Mouse (Mus musculus): ENCODE measurements around the gene Pphln1. TPM values are rescaled to one million over a fixed set of nuclear protein-coding genes. Genes with fewer than 3 reads are reported as not detected.

Gene Pphln1
- total and polyA plus RNA-seq, 2 experiments from 2014 or later: 11.1 to 22.6 TPM

DNA sequence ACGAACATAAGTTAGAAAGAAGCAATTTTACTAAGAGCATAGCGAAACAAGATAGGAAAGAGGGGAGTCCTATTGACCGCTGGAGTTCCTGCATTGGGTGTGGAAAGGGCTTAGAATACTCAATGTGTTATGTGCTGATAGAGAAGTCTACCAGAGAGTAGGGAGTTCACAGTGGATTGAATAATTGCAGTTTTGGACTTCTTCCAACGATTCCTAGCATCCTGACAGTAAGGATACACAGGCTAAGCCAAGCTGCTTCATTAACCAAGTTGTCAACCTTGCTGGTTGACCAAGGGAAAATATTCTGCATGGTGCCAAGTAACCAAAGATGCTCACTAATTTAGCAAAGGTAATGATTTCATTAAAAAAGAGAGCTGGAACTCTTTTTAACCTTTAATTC is 79.6 kb downstream of the Pphln1 start:
- WGBS: 49% methylated on average over 4 of the region's 4 CpGs
- Histone ChIP-seq H3K9me3 (replicated peaks; ENCODE audit: control insufficient read depth, low read length) (no peaks in the 10 kb centered on the region), H3K4me2 (ENCODE audit: low read depth, low read length) (no peak overlapping the region), H3K27ac (ENCODE audit: low read depth) (no peak overlapping the region), H3K4me3 (ENCODE audit: low read depth, low read length) (no peak overlapping the region), H3K27me3 (ENCODE audit: control insufficient read depth, insufficient read depth, low read length) (no peaks in the 10 kb centered on the region), H3K4me1 (ENCODE audit: control insufficient read depth, insufficient read depth) (peaks cover 4% of the 10 kb centered on the region; the same call in 1 of the 2 replicates), H3K9ac (replicated peaks; ENCODE audit: low read depth, low read length) (no peak overlapping the region), H3K36me3 (replicated peaks; ENCODE audit: control insufficient read depth, insufficient read depth, low read length) (no peaks in the 10 kb centered on the region)
- TF ChIP-seq CTCF (IDR thresholded peaks at IDR 0.05; ENCODE audit: low read depth) (no peak), EP300 (IDR thresholded peaks at IDR 0.05; ENCODE audit: low read depth) (no peak)
- no peak for ATAC-seq (ENCODE audit: insufficient read depth, low read depth)
- DNase-seq (ENCODE audit: low spot score): no peak

DNA sequence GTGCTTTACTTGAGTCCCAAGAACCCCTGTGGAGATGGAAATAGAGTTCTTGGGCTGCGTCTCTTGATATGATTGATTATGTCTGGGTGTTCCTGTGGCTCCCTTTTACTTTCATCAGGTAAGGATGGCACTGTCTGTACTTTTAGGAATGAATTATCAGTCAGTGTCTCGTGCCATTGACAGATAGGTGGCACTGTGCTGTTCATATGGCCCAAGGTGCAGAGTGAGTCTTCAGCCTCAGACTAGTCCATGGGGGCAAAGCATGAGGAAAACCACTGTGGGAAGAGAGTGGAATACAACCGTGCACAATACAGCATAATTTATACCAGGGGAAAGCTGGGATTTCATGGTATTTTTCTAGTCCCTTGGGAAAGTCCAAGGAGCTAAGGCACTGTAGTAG is 80.5 kb downstream of the Pphln1 start:
- H3K27ac ChIP-seq (ENCODE audit: low read depth): no peak overlapping the region
- H3K4me2 ChIP-seq (ENCODE audit: low read depth, low read length): no peak overlapping the region
- no peaks in the 10 kb centered on the region for H3K9me3 ChIP-seq (replicated peaks; ENCODE audit: control insufficient read depth, low read length)
- H3K27me3 ChIP-seq (ENCODE audit: control insufficient read depth, insufficient read depth, low read length): no peaks in the 10 kb centered on the region
- no peak overlapping the region for H3K9ac ChIP-seq (replicated peaks; ENCODE audit: low read depth, low read length)
- WGBS: 78% methylated on average over 3 of the region's 3 CpGs
- DNase-seq (ENCODE audit: low spot score) (no peak), ATAC-seq (ENCODE audit: insufficient read depth, low read depth) (no peak)
- H3K4me3 ChIP-seq (ENCODE audit: low read depth, low read length): no peak overlapping the region
- TF ChIP-seq CTCF (IDR thresholded peaks at IDR 0.05; ENCODE audit: low read depth): peak; percentile 21
- no peak for TF ChIP-seq EP300 (IDR thresholded peaks at IDR 0.05; ENCODE audit: low read depth)
- H3K4me1 ChIP-seq (ENCODE audit: control insufficient read depth, insufficient read depth): peaks cover under 1% of the 10 kb centered on the region; the same call in 1 of the 2 replicates
- no peaks in the 10 kb centered on the region for H3K36me3 ChIP-seq (replicated peaks; ENCODE audit: control insufficient read depth, insufficient read depth, low read length)

DNA sequence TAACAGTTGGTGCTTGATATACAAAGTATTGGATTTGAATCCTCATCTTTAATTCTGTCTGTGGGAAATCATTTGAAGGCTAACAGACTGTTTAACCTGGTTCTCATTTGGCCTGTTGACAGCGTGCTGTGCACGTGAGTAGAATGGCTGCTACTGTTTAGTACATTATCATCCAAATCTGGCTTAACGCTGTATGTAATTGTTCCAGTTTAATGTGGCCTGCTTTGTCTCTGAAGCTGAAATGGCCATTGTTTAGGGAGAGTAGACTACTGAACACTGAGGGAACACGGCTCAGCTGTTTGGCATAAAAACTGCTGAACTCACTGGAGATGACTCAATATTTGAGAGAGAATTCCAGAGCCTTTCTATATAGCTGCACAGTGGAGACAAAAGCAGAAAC is 81.3 kb downstream of the Pphln1 start:
- H3K27ac ChIP-seq (ENCODE audit: low read depth): no peak overlapping the region
- no peak overlapping the region for H3K4me2 ChIP-seq (ENCODE audit: low read depth, low read length)
- H3K9me3 ChIP-seq (replicated peaks; ENCODE audit: control insufficient read depth, low read length): no peaks in the 10 kb centered on the region
- ATAC-seq (ENCODE audit: insufficient read depth, low read depth) (no peak), DNase-seq (ENCODE audit: low spot score) (no peak)
- WGBS: 68% methylated on average over 4 of the region's 4 CpGs
- no peaks in the 10 kb centered on the region for H3K4me1 ChIP-seq (ENCODE audit: control insufficient read depth, insufficient read depth)
- no peak overlapping the region for H3K4me3 ChIP-seq (ENCODE audit: low read depth, low read length)
- no peaks in the 10 kb centered on the region for H3K36me3 ChIP-seq (replicated peaks; ENCODE audit: control insufficient read depth, insufficient read depth, low read length)
- no peaks in the 10 kb centered on the region for H3K27me3 ChIP-seq (ENCODE audit: control insufficient read depth, insufficient read depth, low read length)
- H3K9ac ChIP-seq (replicated peaks; ENCODE audit: low read depth, low read length): no peak overlapping the region
- TF ChIP-seq CTCF (IDR thresholded peaks at IDR 0.05; ENCODE audit: low read depth) (no peak), EP300 (IDR thresholded peaks at IDR 0.05; ENCODE audit: low read depth) (no peak)

DNA sequence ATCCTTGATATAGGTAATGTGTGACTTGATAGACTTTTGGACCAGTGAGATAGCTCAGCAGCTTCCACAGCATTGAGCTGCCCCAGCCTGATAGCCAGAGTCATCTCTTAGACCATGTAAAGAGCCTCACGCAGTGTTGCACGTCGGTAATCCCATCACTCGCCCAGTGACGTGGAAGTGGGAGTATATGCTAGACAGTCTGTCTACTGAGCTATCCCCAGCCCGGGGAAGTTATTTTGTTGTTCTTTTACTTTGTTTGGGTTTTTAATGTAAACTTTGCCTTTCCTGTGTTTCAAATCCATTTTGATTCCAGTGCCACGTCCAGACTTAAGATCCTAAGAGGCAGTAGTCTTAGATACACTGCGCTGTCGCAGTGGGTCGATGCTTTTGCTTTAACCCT is 83.0 kb downstream of the Pphln1 start:
- H3K4me3 ChIP-seq (ENCODE audit: low read depth, low read length): no peak overlapping the region
- H3K4me2 ChIP-seq (ENCODE audit: low read depth, low read length): no peak overlapping the region
- H3K27ac ChIP-seq (ENCODE audit: low read depth): no peak overlapping the region
- H3K9ac ChIP-seq (replicated peaks; ENCODE audit: low read depth, low read length): no peak overlapping the region
- H3K36me3 ChIP-seq (replicated peaks; ENCODE audit: control insufficient read depth, insufficient read depth, low read length): no peaks in the 10 kb centered on the region
- DNase-seq (ENCODE audit: low spot score): no peak
- H3K27me3 ChIP-seq (ENCODE audit: control insufficient read depth, insufficient read depth, low read length): no peaks in the 10 kb centered on the region
- ATAC-seq (ENCODE audit: insufficient read depth, low read depth): no peak
- TF ChIP-seq CTCF (IDR thresholded peaks at IDR 0.05; ENCODE audit: low read depth) (no peak), EP300 (IDR thresholded peaks at IDR 0.05; ENCODE audit: low read depth) (no peak)
- 85% methylated on average over 10 of the region's 10 CpGs for WGBS
- no peaks in the 10 kb centered on the region for H3K4me1 ChIP-seq (ENCODE audit: control insufficient read depth, insufficient read depth)
- H3K9me3 ChIP-seq (replicated peaks; ENCODE audit: control insufficient read depth, low read length): no peaks in the 10 kb centered on the region

DNA sequence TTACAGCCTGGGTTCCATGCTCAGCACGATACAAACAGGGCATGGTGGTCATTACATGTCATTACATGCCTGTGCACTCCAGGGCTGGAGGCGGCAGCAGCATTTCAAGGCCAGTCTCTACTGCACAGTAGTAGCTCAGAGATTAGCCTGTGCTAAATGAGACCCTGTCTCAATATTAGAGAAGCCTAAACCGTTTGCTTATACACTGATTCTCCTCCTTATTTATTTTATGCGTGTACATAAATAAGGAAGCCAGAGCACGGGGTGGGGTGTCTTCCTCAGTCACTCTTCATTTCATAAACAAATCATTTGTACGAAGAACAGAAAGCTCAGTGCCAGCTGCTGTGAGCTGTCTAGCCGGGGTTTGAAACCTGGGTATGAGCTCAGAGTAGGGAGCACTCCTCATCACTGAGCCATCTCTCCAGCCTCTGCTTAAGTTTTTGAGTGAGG is 86.1 kb downstream of the Pphln1 start:
- no peaks in the 10 kb centered on the region for H3K4me1 ChIP-seq (ENCODE audit: control insufficient read depth, insufficient read depth)

DNA sequence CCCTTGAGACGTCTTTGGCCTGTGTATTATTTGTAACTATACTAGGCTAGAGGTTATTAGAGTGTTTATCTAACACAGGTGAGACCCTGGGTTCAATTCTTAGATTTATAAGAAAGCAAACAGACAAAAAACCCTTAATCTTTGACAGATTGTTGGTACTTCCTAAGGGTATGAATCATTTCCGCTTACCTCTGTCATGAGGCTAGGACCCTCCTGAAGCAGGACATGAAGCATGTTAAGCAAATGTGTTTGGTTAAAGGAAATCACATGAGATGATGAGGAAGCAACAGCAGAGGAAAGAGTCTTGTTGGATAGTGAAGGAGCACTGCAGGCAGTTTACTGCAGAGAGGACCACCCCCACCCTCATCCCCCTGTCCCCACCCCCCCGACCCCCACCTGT is 87.1 kb downstream of the Pphln1 start:
- Histone ChIP-seq H3K9ac (replicated peaks; ENCODE audit: low read depth, low read length) (no peak overlapping the region), H3K36me3 (replicated peaks; ENCODE audit: control insufficient read depth, insufficient read depth, low read length) (0 out of 2 replicates have a peak, but pooled peaks cover 9% of the 10 kb centered on the region), H3K4me1 (ENCODE audit: control insufficient read depth, insufficient read depth) (no peaks in the 10 kb centered on the region), H3K4me2 (ENCODE audit: low read depth, low read length) (no peak overlapping the region), H3K27me3 (ENCODE audit: control insufficient read depth, insufficient read depth, low read length) (no peaks in the 10 kb centered on the region), H3K9me3 (replicated peaks; ENCODE audit: control insufficient read depth, low read length) (no peaks in the 10 kb centered on the region), H3K4me3 (ENCODE audit: low read depth, low read length) (no peak overlapping the region), H3K27ac (ENCODE audit: low read depth) (no peak overlapping the region)
- no peak for ATAC-seq (ENCODE audit: insufficient read depth, low read depth)
- no peak for DNase-seq (ENCODE audit: low spot score)
- 73% methylated on average over 3 of the region's 3 CpGs for WGBS
- TF ChIP-seq CTCF (IDR thresholded peaks at IDR 0.05; ENCODE audit: low read depth) (no peak), EP300 (IDR thresholded peaks at IDR 0.05; ENCODE audit: low read depth) (no peak)

More for the DNA sequence above, 86.1 kb downstream of the Pphln1 start:
- no peak for ATAC-seq (ENCODE audit: insufficient read depth, low read depth)
- DNase-seq (ENCODE audit: low spot score): no peak
- Histone ChIP-seq H3K4me2 (ENCODE audit: low read depth, low read length) (no peak overlapping the region), H3K9ac (replicated peaks; ENCODE audit: low read depth, low read length) (no peak overlapping the region), H3K4me3 (ENCODE audit: low read depth, low read length) (no peak overlapping the region), H3K27ac (ENCODE audit: low read depth) (no peak overlapping the region), H3K9me3 (replicated peaks; ENCODE audit: control insufficient read depth, low read length) (no peaks in the 10 kb centered on the region), H3K36me3 (replicated peaks; ENCODE audit: control insufficient read depth, insufficient read depth, low read length) (0 out of 2 replicates have a peak, but pooled peaks cover 5% of the 10 kb centered on the region), H3K27me3 (ENCODE audit: control insufficient read depth, insufficient read depth, low read length) (no peaks in the 10 kb centered on the region)
- TF ChIP-seq CTCF (IDR thresholded peaks at IDR 0.05; ENCODE audit: low read depth): no peak
- no peak for TF ChIP-seq EP300 (IDR thresholded peaks at IDR 0.05; ENCODE audit: low read depth)
- WGBS: 82% methylated on average over 7 of the region's 7 CpGs

All from heart, postnatal 0 days (tissue).